Mouse (Mus musculus) MEL (cell line): Measurements from ENCODE around the gene Gpc1. TPM values are rescaled to one million over a fixed set of nuclear protein-coding genes. Genes with fewer than 3 reads are reported as not detected.

Experiments
- DNase-seq: peaks from one replicate; pipeline ENCODE4 v3.0.0; 2011; ENCODE audit warnings: low read depth, low spot score
- H3K27ac ChIP-seq: 2 replicates; pipeline ENCODE4 v1.5.1; 2012; ENCODE audit warnings: low read depth, mild to moderate bottlenecking, control low read depth, low read length, moderate library complexity; ENCODE audit not compliant: control insufficient read depth
- H3K27me3 ChIP-seq, 2 experiments: fragments of 150-350 bp in 1 of 2; sonication (generic) in 1 of 2; 2 replicates each; pipeline ENCODE4 v1.6.1; 2012; ENCODE audit warnings: low read length in 2 of 2, mild to moderate bottlenecking in 2 of 2, improper control_type of control experiment in 1 of 2, moderate library complexity in 1 of 2; ENCODE audit not compliant: insufficient read depth in 2 of 2, control insufficient read depth in 1 of 2
- H3K36me3 ChIP-seq, 2 experiments: 2 replicates each; pipeline ENCODE4 v1.6.1; 2012 to 2014; ENCODE audit warnings: low read length in 2 of 2, improper control_type of control experiment in 1 of 2, inconsistent platforms in 1 of 2, mild to moderate bottlenecking in 1 of 2; ENCODE audit not compliant: insufficient read depth in 2 of 2, control insufficient read depth in 1 of 2
- H3K4me1 ChIP-seq, 2 experiments: fragments of 150-350 bp in 1 of 2; sonication (generic) in 1 of 2; 2 replicates each; pipeline ENCODE4 v1.6.1; 2012; ENCODE audit warnings: low read length in 2 of 2, improper control_type of control experiment in 1 of 2, mild to moderate bottlenecking in 1 of 2; ENCODE audit not compliant: insufficient read depth in 2 of 2, control insufficient read depth in 1 of 2
- H3K4me3 ChIP-seq, 2 experiments: fragments of 150-350 bp in 1 of 2; sonication (generic) in 1 of 2; 2 replicates each; pipeline ENCODE4 v1.5.1; 2012; ENCODE audit warnings: low read depth in 2 of 2, low read length in 2 of 2, mild to moderate bottlenecking in 2 of 2, moderate library complexity in 2 of 2, control low read depth in 1 of 2, improper control_type of control experiment in 1 of 2; ENCODE audit not compliant: control insufficient read depth in 1 of 2, insufficient read depth in 1 of 2
- H3K79me2 ChIP-seq: 2 replicates; pipeline ENCODE4 v1.6.1; 2012; ENCODE audit warnings: mild to moderate bottlenecking, low read length, moderate library complexity; ENCODE audit not compliant: control insufficient read depth, poor library complexity, insufficient read depth
- H3K9ac ChIP-seq: 2 replicates; pipeline ENCODE4 v1.6.1; 2012; ENCODE audit warnings: low read depth, mild to moderate bottlenecking, control low read depth, low read length, moderate library complexity; ENCODE audit not compliant: control insufficient read depth, poor library complexity, severe bottlenecking
- H3K9me3 ChIP-seq: fragments of 150-350 bp; sonication (generic); replicated peaks from 2 replicates; pipeline ENCODE4 v1.6.1; 2012; ENCODE audit warnings: mild to moderate bottlenecking, low read length, improper control_type of control experiment, moderate library complexity; ENCODE audit not compliant: insufficient read depth
- BHLHE40 ChIP-seq: IDR thresholded peaks from 2 replicates; pipeline ENCODE4 v1.6.1; 2012; ENCODE audit warnings: low read depth, mild to moderate bottlenecking, inconsistent platforms, low read length, improper control_type of control experiment, borderline replicate concordance
- CHD1 ChIP-seq: IDR thresholded peaks from 2 replicates; pipeline ENCODE4 v1.6.1; 2012; ENCODE audit warnings: low read depth, mild to moderate bottlenecking, inconsistent platforms, low read length, improper control_type of control experiment
- CTCF ChIP-seq, 3 experiments: IDR thresholded peaks in 2 of 3; conservative IDR thresholded peaks in 1 of 3; 2 replicates each; pipeline ENCODE4 v1.5.1; 2011 to 2012; ENCODE audit warnings: low read length in 3 of 3, low read depth in 2 of 3, mild to moderate bottlenecking in 2 of 3, improper control_type of control experiment in 1 of 3, inconsistent platforms in 1 of 3, mixed read lengths in 1 of 3, moderate library complexity in 1 of 3; ENCODE audit not compliant: control insufficient read depth in 1 of 3, insufficient read depth in 1 of 3, poor library complexity in 1 of 3, severe bottlenecking in 1 of 3
- E2F4 ChIP-seq: IDR thresholded peaks from 2 replicates; pipeline ENCODE4 v1.6.1; 2011; ENCODE audit warnings: low read depth, low read length, improper control_type of control experiment, borderline replicate concordance
- ELF1 ChIP-seq: IDR thresholded peaks from 2 replicates; pipeline ENCODE4 v1.6.1; 2014; ENCODE audit warnings: low read depth, mild to moderate bottlenecking, inconsistent platforms, low read length, improper control_type of control experiment, moderate library complexity
- GABPA ChIP-seq: IDR thresholded peaks from 2 replicates; pipeline ENCODE4 v1.6.1; 2012; ENCODE audit warnings: low read depth, mild to moderate bottlenecking, inconsistent platforms, low read length, improper control_type of control experiment, moderate library complexity
- HCFC1 ChIP-seq: IDR thresholded peaks from 2 replicates; pipeline ENCODE4 v1.6.1; 2012; ENCODE audit warnings: low read depth, mild to moderate bottlenecking, inconsistent platforms, low read length, improper control_type of control experiment, moderate library complexity
- JUND ChIP-seq: IDR thresholded peaks from 2 replicates; pipeline ENCODE4 v1.6.1; 2011; ENCODE audit warnings: low read depth, mild to moderate bottlenecking, improper control_type of control experiment, low read length
- MAFK ChIP-seq: IDR thresholded peaks from 2 replicates; pipeline ENCODE4 v1.6.1; 2011; ENCODE audit warnings: low read depth, mild to moderate bottlenecking, low read length, improper control_type of control experiment, borderline replicate concordance
- NELFE ChIP-seq: IDR thresholded peaks from 2 replicates; pipeline ENCODE4 v1.6.1; 2011; ENCODE audit warnings: low read depth, low read length, improper control_type of control experiment
- NRF1 ChIP-seq: IDR thresholded peaks from 2 replicates; pipeline ENCODE4 v1.6.1; 2014; ENCODE audit warnings: low read depth, mild to moderate bottlenecking, inconsistent platforms, low read length, improper control_type of control experiment, moderate library complexity; ENCODE audit not compliant: poor library complexity, insufficient read depth, severe bottlenecking
- POLR2A ChIP-seq, 2 experiments: IDR thresholded peaks; 2 replicates each; pipeline ENCODE4 v1.6.1; 2011 to 2012; ENCODE audit warnings: low read length in 2 of 2, mild to moderate bottlenecking in 2 of 2, control low read depth in 1 of 2, improper control_type of control experiment in 1 of 2, low read depth in 1 of 2, moderate library complexity in 1 of 2; ENCODE audit not compliant: control insufficient read depth in 1 of 2, insufficient read depth in 1 of 2, poor library complexity in 1 of 2
- POLR2AphosphoS2 ChIP-seq: IDR thresholded peaks from 2 replicates; pipeline ENCODE4 v1.6.1; 2011; ENCODE audit warnings: low read length, improper control_type of control experiment
- POLR2AphosphoS5 ChIP-seq: IDR thresholded peaks from 2 replicates; pipeline ENCODE4 v1.6.1; 2012; ENCODE audit warnings: low read depth, borderline replicate concordance, mild to moderate bottlenecking, inconsistent platforms, low read length, moderate library complexity, mixed read lengths
- RAD21 ChIP-seq: IDR thresholded peaks from 2 replicates; pipeline ENCODE4 v1.6.1; 2011; ENCODE audit warnings: mild to moderate bottlenecking, low read depth, low read length, improper control_type of control experiment
- RCOR1 ChIP-seq: IDR thresholded peaks from 2 replicates; pipeline ENCODE4 v1.6.1; 2012; ENCODE audit warnings: low read depth, mild to moderate bottlenecking, inconsistent platforms, low read length, improper control_type of control experiment
- SMC3 ChIP-seq: IDR thresholded peaks from 2 replicates; pipeline ENCODE4 v1.6.1; 2011; ENCODE audit warnings: low read depth, low read length, improper control_type of control experiment
- TAL1 ChIP-seq: IDR thresholded peaks from 2 replicates; pipeline ENCODE4 v1.6.1; 2012; ENCODE audit warnings: mild to moderate bottlenecking, inconsistent platforms, low read length, moderate library complexity, mixed read lengths
- ZKSCAN1 ChIP-seq: IDR thresholded peaks from 2 replicates; pipeline ENCODE4 v1.6.1; 2012; ENCODE audit warnings: low read depth, mild to moderate bottlenecking, inconsistent platforms, low read length, improper control_type of control experiment, moderate library complexity
- ZNF384 ChIP-seq: IDR thresholded peaks from 2 replicates; pipeline ENCODE4 v1.6.1; 2012; ENCODE audit warnings: low read depth, mild to moderate bottlenecking, inconsistent platforms, low read length, improper control_type of control experiment
- polyA plus RNA-seq, 2 experiments: library from polyadenylated mRNA; stranded (reverse) in 1 of 2; unstranded in 1 of 2; fragments of >175 nt in 1 of 2; fragments of >200 nt in 1 of 2; gene quantifications; 2 replicates each; pipeline versions ENCODE4 v1.2.1 to v1.2.4; 2012; ENCODE audit warnings: low replicate concordance in 2 of 2, low read depth in 1 of 2; ENCODE audit not compliant: insufficient read length in 2 of 2, insufficient read depth in 1 of 2, missing spikeins in 1 of 2
- total RNA-seq: library from RNA; depleted of rRNA; stranded (reverse); fragments of 300-350 nt; gene quantifications from 2 replicates; pipeline ENCODE4 v1.2.3, GENCODE M21; 2012

Gene Gpc1
- total and polyA plus RNA-seq, 3 experiments, result 0.23 to 3.6 TPM; not detected in 1

DNA sequence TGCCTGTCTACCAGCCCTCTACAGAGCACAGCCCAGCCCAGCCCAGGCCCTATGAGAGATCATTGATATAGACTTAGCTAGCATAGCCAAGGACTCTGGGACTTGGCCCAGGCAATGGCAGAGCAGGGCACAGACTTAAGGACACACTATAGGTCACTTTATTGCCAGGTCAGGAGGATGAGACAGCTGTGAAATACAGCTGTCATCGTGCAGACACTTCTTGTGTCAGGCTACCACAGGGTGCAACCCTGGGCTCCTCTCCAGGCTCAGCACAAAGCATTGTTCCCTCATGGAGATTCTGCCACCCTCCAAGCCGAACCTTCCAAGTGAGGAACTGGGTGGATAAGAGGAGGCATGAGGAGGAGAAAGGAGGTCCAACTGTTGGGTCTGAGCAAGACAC lies 38.5 kb downstream of the Gpc1 start:
- TF ChIP-seq SMC3 (no peak), NRF1 (no peak), E2F4 (no peak), ZNF384 (no peak), TAL1 (no peak), ELF1 (no peak), RAD21 (no peak), POLR2A (IDR thresholded peaks at IDR 0.05; ENCODE audit: control insufficient read depth in 1 of 2, insufficient read depth in 1 of 2, low read depth in 1 of 2, low read length in 2 of 2, poor library complexity in 1 of 2) (no peak), BHLHE40 (no peak), NELFE (no peak), POLR2AphosphoS2 (no peak), MAFK (no peak), ZKSCAN1 (no peak), CTCF (IDR thresholded peaks at IDR 0.05 in 2 of 3, conservative IDR thresholded peaks at IDR 0.05 in 1 of 3; ENCODE audit: control insufficient read depth in 1 of 3, insufficient read depth in 1 of 3, low read depth in 2 of 3, low read length in 3 of 3, poor library complexity in 1 of 3, severe bottlenecking in 1 of 3) (no peak)
- no peaks in the 10 kb centered on the region for H3K36me3 ChIP-seq
- H3K4me3 ChIP-seq, result no peak overlapping the region
- DNase-seq, result no peak
- H3K27ac ChIP-seq, result no peak overlapping the region
- H3K4me1 ChIP-seq, result no peaks in the 10 kb centered on the region
- H3K9ac ChIP-seq, result no peak overlapping the region
- H3K9me3 ChIP-seq, result no peaks in the 10 kb centered on the region
- H3K27me3 ChIP-seq, result no peaks in the 10 kb centered on the region
- H3K79me2 ChIP-seq, result no peaks in the 10 kb centered on the region

DNA sequence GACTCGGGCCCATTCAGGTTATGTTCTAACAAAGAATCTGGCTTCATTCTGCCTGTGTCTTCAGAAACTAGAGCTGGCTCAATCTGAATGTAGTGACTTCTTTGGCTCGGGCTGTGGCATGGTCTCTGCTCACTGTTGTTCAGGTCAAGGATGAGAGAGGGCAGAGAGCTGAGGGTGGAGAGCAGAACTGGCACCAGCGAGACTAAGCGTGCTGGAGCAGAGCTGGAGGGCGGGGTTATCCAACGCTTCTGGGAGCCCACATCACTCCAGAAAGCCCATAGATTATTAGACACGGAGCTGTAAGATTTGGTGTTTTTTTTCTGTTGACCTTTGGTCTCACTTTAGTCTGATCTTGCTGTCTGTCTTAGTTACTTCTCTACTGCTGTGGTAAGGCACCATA lies 41.2 kb downstream of the Gpc1 start:
- H3K9ac ChIP-seq, result no peak overlapping the region
- no peaks in the 10 kb centered on the region for H3K9me3 ChIP-seq
- H3K27ac ChIP-seq, result no peak overlapping the region
- H3K27me3 ChIP-seq, result no peaks in the 10 kb centered on the region
- H3K4me3 ChIP-seq, result no peak overlapping the region
- no peak for DNase-seq
- no peaks in the 10 kb centered on the region for H3K36me3 ChIP-seq
- TF ChIP-seq NELFE (no peak), JUND (no peak), RCOR1 (no peak), CTCF (IDR thresholded peaks at IDR 0.05 in 2 of 3, conservative IDR thresholded peaks at IDR 0.05 in 1 of 3; ENCODE audit: control insufficient read depth in 1 of 3, insufficient read depth in 1 of 3, low read depth in 2 of 3, low read length in 3 of 3, poor library complexity in 1 of 3, severe bottlenecking in 1 of 3) (no peak), POLR2AphosphoS5 (no peak), SMC3 (no peak), ELF1 (no peak), GABPA (no peak), CHD1 (no peak), HCFC1 (no peak)
- no peaks in the 10 kb centered on the region for H3K79me2 ChIP-seq
- H3K4me1 ChIP-seq, result no peaks in the 10 kb centered on the region
